Mouse (Mus musculus) liver, postnatal 0 days (tissue): Measurements from ENCODE around the gene Tmem129.

Source experiments
- CTCF ChIP-seq: sonication (generic); IDR thresholded peaks from 2 replicates; pipeline ENCODE4 v1.5.1; 2016; ENCODE audit warnings: antibody characterized with exemption, low read depth
- EP300 ChIP-seq: IDR thresholded peaks from 2 replicates; pipeline ENCODE4 v1.6.1; 2016; ENCODE audit warnings: antibody characterized with exemption, low read depth, mild to moderate bottlenecking

DNA sequence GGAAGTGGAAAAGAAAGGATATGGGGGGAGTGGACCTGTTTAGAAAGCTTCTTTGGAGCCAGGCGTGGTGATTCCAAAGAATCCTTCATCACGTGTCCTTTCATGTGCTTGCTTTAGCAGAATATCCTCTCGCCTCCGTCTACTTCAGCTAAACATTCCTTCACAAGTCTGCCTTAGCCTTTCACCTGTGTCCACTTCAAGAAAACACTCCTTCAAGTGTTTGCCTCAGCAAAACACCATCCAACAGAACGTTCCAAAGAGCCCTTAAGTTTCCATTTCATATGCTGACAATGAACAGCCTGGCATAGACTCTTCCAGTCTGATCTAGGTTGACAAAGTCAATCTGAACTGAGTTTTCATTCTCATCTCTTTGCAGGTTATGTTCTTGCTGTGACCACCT, 20.0 kb upstream of the Tmem129 start:
- TF ChIP-seq CTCF (no peak), EP300 (no peak)
